Mouse (Mus musculus): Measurements from ENCODE around the gene Suz12. TPM values are rescaled to one million over a fixed set of nuclear protein-coding genes. Genes with fewer than 3 reads are reported as not detected.
"Not testable (repeated sequence)": the region's sequence is repeated elsewhere in the genome, so short reads cannot be mapped to it uniquely, and the experiment has no call there.

Gene Suz12
- polyA plus RNA-seq, 1 experiment: 2.0 TPM

DNA sequence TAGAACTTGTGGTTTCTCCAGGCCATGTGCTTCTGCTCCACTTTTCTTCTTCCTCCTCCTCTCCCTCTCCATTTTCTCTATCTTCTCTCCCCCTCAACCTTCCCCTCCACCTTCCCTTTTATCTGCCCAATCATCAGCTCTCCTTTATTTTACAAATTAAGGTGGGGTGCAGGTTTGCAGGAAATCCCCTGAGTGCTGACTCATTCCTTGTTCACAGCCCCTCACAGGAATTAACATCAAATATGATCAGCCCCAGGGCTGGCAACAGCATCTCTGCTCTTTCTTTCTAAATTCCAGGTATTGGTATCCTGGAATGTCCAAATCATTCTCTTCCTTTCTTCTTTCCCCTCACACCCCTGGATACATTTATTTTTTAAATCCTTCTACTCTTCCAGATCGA lies 16.7 kb upstream of the Suz12 start:
- no peaks in the 10 kb centered on the region; the same call in 1 of the 2 replicates for H3K4me1 ChIP-seq (ENCODE audit: control insufficient read depth, insufficient read depth, insufficient read length, low read length)

DNA sequence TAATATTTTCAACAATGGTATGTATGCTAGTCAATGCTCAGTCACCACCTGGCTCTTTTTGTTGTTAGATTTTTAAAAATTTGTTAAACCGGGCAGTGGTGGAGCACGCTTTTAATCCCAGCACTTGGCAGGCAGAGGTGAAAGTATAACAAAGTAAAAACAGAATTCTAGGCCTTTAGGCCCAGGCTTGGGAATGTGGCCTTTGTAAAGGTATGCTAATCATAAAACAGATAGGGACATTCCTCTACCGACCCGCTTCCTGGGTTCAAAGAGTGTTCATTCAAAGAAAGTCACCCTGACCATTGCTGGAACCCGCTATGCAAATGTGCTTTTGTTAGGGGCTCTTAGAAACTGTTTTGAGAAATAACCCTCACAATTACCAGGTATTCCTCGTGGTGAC lies 16.3 kb upstream of the Suz12 start:
- WGBS: 88% methylated on average over 6 of the region's 6 CpGs
- not testable (repeated sequence) for H3K27ac ChIP-seq (ENCODE audit: insufficient read depth, low read depth, low read length); H3K4me3 ChIP-seq (ENCODE audit: low read depth, low read length); H3K4me1 ChIP-seq (ENCODE audit: control insufficient read depth, insufficient read depth, insufficient read length, low read length); H3K36me3 ChIP-seq (ENCODE audit: control insufficient read depth, insufficient read depth, low read length)
- peaks cover 10% of the 10 kb centered on the region; the same call in 1 of the 2 replicates for H3K27me3 ChIP-seq (ENCODE audit: control insufficient read depth, insufficient read depth, low read length)

More for the DNA sequence above, 16.7 kb upstream of the Suz12 start:
- H3K36me3 ChIP-seq (ENCODE audit: control insufficient read depth, insufficient read depth, low read length): no peaks in the 10 kb centered on the region
- H3K4me3 ChIP-seq (ENCODE audit: low read depth, low read length): no peak overlapping the region
- no peak overlapping the region for H3K27ac ChIP-seq (ENCODE audit: insufficient read depth, low read depth, low read length)
- peaks cover 10% of the 10 kb centered on the region; the same call in 1 of the 2 replicates for H3K27me3 ChIP-seq (ENCODE audit: control insufficient read depth, insufficient read depth, low read length)
- 98% methylated on average over 1 of the region's 1 CpGs for WGBS
- TF ChIP-seq POLR2A (IDR thresholded peaks at IDR 0.05; ENCODE audit: low read depth, low read length): no peak
- TF ChIP-seq CTCF (IDR thresholded peaks at IDR 0.05; ENCODE audit: extremely low read depth, insufficient read length, insufficient replicate concordance, low read depth, low read length): no peak

DNA sequence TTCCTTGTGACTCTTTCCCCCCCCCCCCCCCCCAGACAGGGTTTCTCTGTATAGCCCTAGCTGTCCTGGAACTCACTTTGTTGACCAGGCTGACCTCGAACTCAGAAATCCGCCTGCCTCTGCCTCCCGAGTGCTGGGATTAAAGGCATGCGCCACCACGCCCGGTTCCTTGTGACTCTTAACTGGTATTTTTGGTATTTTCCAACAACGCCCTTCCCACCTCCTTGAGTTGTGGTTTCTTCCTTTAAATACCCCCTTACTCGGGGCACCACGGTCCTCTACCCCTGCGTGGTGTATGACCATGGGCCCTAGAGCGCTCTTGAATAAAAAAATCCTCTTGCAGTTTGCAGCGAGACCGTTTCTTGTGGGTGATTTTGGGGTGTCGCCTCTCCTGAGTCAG lies 15.8 kb upstream of the Suz12 start:
- WGBS: 95% methylated on average over 14 of the region's 14 CpGs
- not testable (repeated sequence) for H3K4me3 ChIP-seq (ENCODE audit: low read depth, low read length); H3K4me1 ChIP-seq (ENCODE audit: control insufficient read depth, insufficient read depth, insufficient read length, low read length); H3K36me3 ChIP-seq (ENCODE audit: control insufficient read depth, insufficient read depth, low read length); H3K27ac ChIP-seq (ENCODE audit: insufficient read depth, low read depth, low read length)
- H3K27me3 ChIP-seq (ENCODE audit: control insufficient read depth, insufficient read depth, low read length): peaks cover 10% of the 10 kb centered on the region; the same call in 1 of the 2 replicates

DNA sequence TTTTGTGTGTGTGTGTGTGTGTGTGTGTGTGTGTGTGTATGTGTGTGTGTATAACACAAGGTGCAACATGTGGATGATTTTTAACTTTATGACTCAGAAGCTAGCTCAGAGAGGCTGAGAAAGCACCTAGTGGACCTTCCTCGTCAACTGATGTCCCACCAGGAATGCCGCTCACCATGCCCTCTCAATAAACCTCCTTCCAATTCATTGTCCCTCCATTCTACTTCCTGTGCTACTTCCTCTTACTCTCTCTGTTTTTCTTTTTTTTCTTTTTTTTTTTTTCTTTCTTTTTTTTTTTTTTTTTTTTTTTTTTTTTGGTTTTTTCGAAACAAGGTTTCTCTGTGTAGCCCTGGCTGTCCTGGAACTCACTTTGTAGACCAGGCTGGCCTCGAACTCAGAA lies 15.2 kb upstream of the Suz12 start:
- 91% methylated on average over 4 of the region's 4 CpGs for WGBS
- H3K27me3 ChIP-seq (ENCODE audit: control insufficient read depth, insufficient read depth, low read length): peaks cover 10% of the 10 kb centered on the region; the same call in 1 of the 2 replicates
- not testable (repeated sequence) for H3K36me3 ChIP-seq (ENCODE audit: control insufficient read depth, insufficient read depth, low read length); H3K27ac ChIP-seq (ENCODE audit: insufficient read depth, low read depth, low read length); H3K4me3 ChIP-seq (ENCODE audit: low read depth, low read length); H3K4me1 ChIP-seq (ENCODE audit: control insufficient read depth, insufficient read depth, insufficient read length, low read length)

DNA sequence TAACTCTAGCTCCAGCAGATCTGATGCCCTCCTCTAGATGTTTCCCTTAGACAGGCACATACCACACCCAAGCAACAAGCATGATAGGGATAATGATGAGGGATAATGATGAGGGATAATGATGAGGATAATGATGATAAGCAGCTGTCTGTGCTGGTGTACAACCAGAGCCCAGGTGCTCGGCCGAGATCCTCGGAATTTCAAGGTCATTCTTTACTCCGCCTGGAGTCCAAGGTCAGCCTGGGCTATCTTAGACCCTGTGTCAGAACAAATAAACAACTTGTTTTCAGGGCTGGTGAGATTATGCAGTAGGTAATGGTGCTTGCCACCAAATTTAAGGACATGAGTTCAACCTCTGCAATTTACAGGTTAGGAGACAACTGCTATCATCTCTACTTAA lies 6.0 kb upstream of the Suz12 start:
- 77% methylated on average over 4 of the region's 4 CpGs for WGBS
- Histone ChIP-seq H3K4me1 (ENCODE audit: control insufficient read depth, insufficient read depth, insufficient read length, low read length) (no peaks in the 10 kb centered on the region), H3K4me3 (ENCODE audit: low read depth, low read length) (no peak overlapping the region), H3K27me3 (ENCODE audit: control insufficient read depth, insufficient read depth, low read length) (no peaks in the 10 kb centered on the region), H3K36me3 (ENCODE audit: control insufficient read depth, insufficient read depth, low read length) (no peaks in the 10 kb centered on the region), H3K27ac (ENCODE audit: insufficient read depth, low read depth, low read length) (no peak overlapping the region)
- TF ChIP-seq POLR2A (IDR thresholded peaks at IDR 0.05; ENCODE audit: low read depth, low read length) (no peak), CTCF (IDR thresholded peaks at IDR 0.05; ENCODE audit: extremely low read depth, insufficient read length, insufficient replicate concordance, low read depth, low read length) (no peak)

DNA sequence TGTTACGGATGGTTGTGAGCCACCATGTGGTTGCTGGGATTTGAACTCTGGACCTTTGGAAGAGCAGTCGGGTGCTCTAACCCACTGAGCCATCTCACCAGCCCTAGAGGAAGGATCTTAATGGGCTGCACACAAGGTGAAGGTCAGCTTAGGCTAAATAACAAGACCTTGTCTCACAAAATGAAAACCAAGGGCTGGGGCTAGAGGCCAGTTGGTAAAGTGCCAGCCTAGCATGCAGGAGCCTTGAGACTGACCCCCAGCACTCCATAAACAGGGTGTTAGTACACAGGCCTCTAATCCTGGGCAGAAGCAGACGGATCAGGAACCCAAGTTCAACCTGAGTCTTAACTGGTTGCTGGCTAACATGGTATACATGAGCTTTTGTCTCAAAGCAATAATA lies 5.0 kb upstream of the Suz12 start:
- Histone ChIP-seq H3K36me3 (ENCODE audit: control insufficient read depth, insufficient read depth, low read length) (no peaks in the 10 kb centered on the region), H3K4me3 (ENCODE audit: low read depth, low read length) (no peak overlapping the region), H3K4me1 (ENCODE audit: control insufficient read depth, insufficient read depth, insufficient read length, low read length) (no peaks in the 10 kb centered on the region), H3K27me3 (ENCODE audit: control insufficient read depth, insufficient read depth, low read length) (no peaks in the 10 kb centered on the region), H3K27ac (ENCODE audit: insufficient read depth, low read depth, low read length) (no peak overlapping the region)
- 90% methylated on average over 3 of the region's 3 CpGs for WGBS
- TF ChIP-seq POLR2A (IDR thresholded peaks at IDR 0.05; ENCODE audit: low read depth, low read length) (no peak), CTCF (IDR thresholded peaks at IDR 0.05; ENCODE audit: extremely low read depth, insufficient read length, insufficient replicate concordance, low read depth, low read length) (no peak)

DNA sequence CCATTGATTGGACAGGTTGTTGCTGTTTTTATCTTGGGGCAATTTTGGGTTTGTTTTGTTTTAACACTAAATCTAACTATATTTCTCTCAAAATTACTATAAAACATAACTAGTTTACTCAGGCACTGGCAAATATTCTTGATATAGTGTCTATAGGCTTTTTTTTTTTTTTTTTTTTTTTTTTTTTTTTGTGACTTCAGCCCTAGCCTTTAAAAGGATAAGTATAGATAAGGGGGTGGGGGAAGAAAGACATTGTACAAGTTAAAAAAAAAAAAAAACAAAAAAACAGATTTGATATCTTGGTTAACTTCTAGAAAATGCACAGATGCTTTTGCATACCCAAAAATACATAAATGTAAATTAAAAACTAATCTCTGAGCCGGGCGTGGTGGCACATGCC lies 2.8 kb upstream of the Suz12 start:
- Histone ChIP-seq H3K4me1 (ENCODE audit: control insufficient read depth, insufficient read depth, insufficient read length, low read length) (no peaks in the 10 kb centered on the region), H3K4me3 (ENCODE audit: low read depth, low read length) (no peak overlapping the region), H3K27ac (ENCODE audit: insufficient read depth, low read depth, low read length) (no peak overlapping the region), H3K27me3 (ENCODE audit: control insufficient read depth, insufficient read depth, low read length) (no peaks in the 10 kb centered on the region), H3K36me3 (ENCODE audit: control insufficient read depth, insufficient read depth, low read length) (no peaks in the 10 kb centered on the region)
- WGBS: 85% methylated on average over 2 of the region's 2 CpGs
- TF ChIP-seq POLR2A (IDR thresholded peaks at IDR 0.05; ENCODE audit: low read depth, low read length) (no peak), CTCF (IDR thresholded peaks at IDR 0.05; ENCODE audit: extremely low read depth, insufficient read length, insufficient replicate concordance, low read depth, low read length) (no peak)

DNA sequence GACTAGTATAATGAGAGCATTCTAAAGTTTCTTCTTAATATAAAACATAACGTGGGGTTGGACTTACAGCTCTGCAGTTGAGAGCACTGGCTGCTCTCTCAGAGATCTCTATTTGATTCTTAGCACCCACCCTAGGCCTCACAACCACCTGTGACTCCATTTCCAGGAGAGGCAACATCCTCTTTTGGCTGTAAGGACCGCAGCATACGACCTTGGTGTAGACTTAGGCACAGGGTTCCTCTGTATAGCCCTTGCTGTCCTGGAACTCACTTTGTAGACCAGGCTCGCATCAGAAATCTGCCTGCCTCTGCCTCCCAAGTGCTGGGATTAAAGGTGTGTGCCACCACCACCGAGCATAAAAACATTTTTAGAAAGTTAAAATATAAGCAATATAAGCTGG lies 1.3 kb upstream of the Suz12 start:
- H3K36me3 ChIP-seq (ENCODE audit: control insufficient read depth, insufficient read depth, low read length): peaks cover 5% of the 10 kb centered on the region
- H3K4me3 ChIP-seq (ENCODE audit: low read depth, low read length): no peak overlapping the region
- TF ChIP-seq CTCF (IDR thresholded peaks at IDR 0.05; ENCODE audit: extremely low read depth, insufficient read length, insufficient replicate concordance, low read depth, low read length): no peak
- TF ChIP-seq POLR2A (IDR thresholded peaks at IDR 0.05; ENCODE audit: low read depth, low read length): no peak
- 92% methylated on average over 5 of the region's 5 CpGs for WGBS
- H3K27me3 ChIP-seq (ENCODE audit: control insufficient read depth, insufficient read depth, low read length): no peaks in the 10 kb centered on the region
- no peak overlapping the region for H3K27ac ChIP-seq (ENCODE audit: insufficient read depth, low read depth, low read length)
- H3K4me1 ChIP-seq (ENCODE audit: control insufficient read depth, insufficient read depth, insufficient read length, low read length): no peaks in the 10 kb centered on the region
